Mouse (Mus musculus) megakaryocyte progenitor cell, adult 5-6 weeks (primary cell): Measurements from ENCODE around the gene Apbb1ip. TPM values are rescaled to one million over a fixed set of nuclear protein-coding genes. Genes with fewer than 3 reads are reported as not detected.

Source experiments
- ATAC-seq: replicated peaks from 2 replicates; pipeline ENCODE4 v1.8.0; 2016; ENCODE audit warnings: mild to moderate bottlenecking, moderate TSS enrichment, inconsistent platforms; ENCODE audit not compliant: poor library complexity
- total RNA-seq, 2 experiments: library from RNA; stranded (forward) in 1 of 2; stranded (reverse) in 1 of 2; fragments of 157-497, 149-512 nt in 1 of 2; fragments of 200-1000 nt in 1 of 2; gene quantifications; 2 replicates each; pipeline versions ENCODE4 v1.2.3 to v1.2.4; 2015 to 2017

Apbb1ip gene
- total RNA-seq, 2 experiments from 2014 or later: 15.9 to 120 TPM

GRCm38 (mm10) chr2:22774181-22774751, 372 bp downstream of the Apbb1ip start:
- peak; percentile 74 for ATAC-seq

- 0 out of 2 replicates have a peak, but pooled peaks have one; percentile 7 for ATAC-seq
Observed at GRCm38 (mm10) chr2:22775213-22775612, 1.3 kb downstream of the Apbb1ip start.

GRCm38 (mm10) chr2:22775681-22776080, 1.8 kb downstream of the Apbb1ip start:
- ATAC-seq: no peak

GRCm38 (mm10) chr2:22776568-22777230, 2.8 kb downstream of the Apbb1ip start:
- no peak for ATAC-seq

- no peak for ATAC-seq
Observed at GRCm38 (mm10) chr2:22777757-22778156, 3.9 kb downstream of the Apbb1ip start.

GRCm38 (mm10) chr2:22780884-22781283, 7.0 kb downstream of the Apbb1ip start:
- no peak for ATAC-seq

GRCm38 (mm10) chr2:22781387-22782009, 7.6 kb downstream of the Apbb1ip start:
- peak; percentile 44; the same call in 1 of the 2 replicates for ATAC-seq

GRCm38 (mm10) chr2:22782057-22782456, 8.2 kb downstream of the Apbb1ip start:
- peak; percentile 64 for ATAC-seq

GRCm38 (mm10) chr2:22783137-22783638, 9.3 kb downstream of the Apbb1ip start:
- ATAC-seq: no peak

GRCm38 (mm10) chr2:22784186-22784585, 10.3 kb downstream of the Apbb1ip start:
- peak; percentile 44 for ATAC-seq

GRCm38 (mm10) chr2:22784771-22785170, 10.9 kb downstream of the Apbb1ip start:
- no peak for ATAC-seq

- no peak for ATAC-seq
Observed at GRCm38 (mm10) chr2:22788658-22789057, 14.8 kb downstream of the Apbb1ip start.

GRCm38 (mm10) chr2:22789576-22789975, 15.7 kb downstream of the Apbb1ip start:
- peak; percentile 53 for ATAC-seq

GRCm38 (mm10) chr2:22790435-22790834, 16.5 kb downstream of the Apbb1ip start:
- ATAC-seq: peak; percentile 88

- ATAC-seq: no peak
Observed at GRCm38 (mm10) chr2:22795087-22795486, 21.2 kb downstream of the Apbb1ip start.

- no peak for ATAC-seq
Observed at GRCm38 (mm10) chr2:22796487-22796886, 22.6 kb downstream of the Apbb1ip start.

GRCm38 (mm10) chr2:22799430-22800041, 25.6 kb downstream of the Apbb1ip start:
- peak; percentile 78 for ATAC-seq

GRCm38 (mm10) chr2:22805589-22805988, 31.7 kb downstream of the Apbb1ip start:
- ATAC-seq: peak; percentile 67

GRCm38 (mm10) chr2:22806576-22806975, 32.7 kb downstream of the Apbb1ip start:
- ATAC-seq: no peak

GRCm38 (mm10) chr2:22807312-22807711, 33.4 kb downstream of the Apbb1ip start:
- ATAC-seq: peak; percentile 58

GRCm38 (mm10) chr2:22810851-22811250, 37.0 kb downstream of the Apbb1ip start:
- ATAC-seq: peak; percentile 72
